Mouse (Mus musculus): ENCODE measurements around the gene Ankrd55. TPM values are rescaled to one million over a fixed set of nuclear protein-coding genes. Genes with fewer than 3 reads are reported as not detected.

Gene Ankrd55
- total and polyA plus RNA-seq, 2 experiments, result 0.09 to 0.10 TPM

- no peaks in the 10 kb centered on the region for H3K27me3 ChIP-seq (ENCODE audit: control insufficient read depth, insufficient read depth, low read length)
- peaks cover 10% of the 10 kb centered on the region for H3K4me1 ChIP-seq (ENCODE audit: control insufficient read depth, insufficient read depth, low read length)
- no peaks in the 10 kb centered on the region for H3K36me3 ChIP-seq (ENCODE audit: control insufficient read depth, insufficient read depth, low read length)
- H3K9ac ChIP-seq (ENCODE audit: low read depth, low read length), result no peak overlapping the region
- no peaks in the 10 kb centered on the region for H3K79me2 ChIP-seq (ENCODE audit: control insufficient read depth, insufficient read depth, low read length)
- no peak for TF ChIP-seq CTCF (IDR thresholded peaks at IDR 0.05; ENCODE audit: low read depth, low read length)
- no peak overlapping the region for H3K27ac ChIP-seq (replicated peaks; ENCODE audit: insufficient read depth, low read depth, low read length)
- H3K4me3 ChIP-seq (ENCODE audit: insufficient read depth, low read depth, low read length), result no peak overlapping the region
- 89% methylated on average over 5 of the region's 5 CpGs for WGBS
- DNase-seq (ENCODE audit: extremely low read depth, low read depth, low spot score), result no peak
Measured at GRCm38 (mm10) chr13:112326977-112327376, 38.7 kb downstream of the Ankrd55 start.

DNA sequence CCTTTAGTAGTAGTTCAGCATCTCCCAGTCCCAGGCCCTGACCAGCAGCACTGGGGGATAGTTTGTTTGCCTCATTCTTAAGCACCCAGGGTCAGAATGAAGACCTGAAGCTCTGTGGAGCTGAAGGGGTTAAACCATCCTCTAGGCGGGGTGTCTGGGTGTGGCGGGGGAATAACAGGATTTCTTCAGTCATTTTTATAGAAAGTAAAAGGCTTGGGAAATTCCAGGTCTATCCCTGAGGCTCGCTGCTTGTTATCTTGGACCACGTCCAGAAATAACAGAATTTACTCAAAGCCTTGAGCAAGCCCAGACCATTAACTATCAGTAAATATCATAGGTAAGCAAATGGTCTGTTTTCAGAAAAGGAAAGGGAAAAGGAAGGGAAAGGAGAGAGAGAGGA lies 39.3 kb downstream of the Ankrd55 start:
- Histone ChIP-seq H3K36me3 (ENCODE audit: control insufficient read depth, insufficient read depth, low read length) (no peaks in the 10 kb centered on the region), H3K27ac (replicated peaks; ENCODE audit: insufficient read depth, low read depth, low read length) (no peak overlapping the region), H3K4me3 (ENCODE audit: insufficient read depth, low read depth, low read length) (no peak overlapping the region), H3K27me3 (ENCODE audit: control insufficient read depth, insufficient read depth, low read length) (no peaks in the 10 kb centered on the region), H3K9ac (ENCODE audit: low read depth, low read length) (no peak overlapping the region), H3K79me2 (ENCODE audit: control insufficient read depth, insufficient read depth, low read length) (no peaks in the 10 kb centered on the region), H3K4me1 (ENCODE audit: control insufficient read depth, insufficient read depth, low read length) (peaks cover 10% of the 10 kb centered on the region)
- 6% methylated on average over 4 of the region's 4 CpGs for WGBS
- no peak for TF ChIP-seq CTCF (IDR thresholded peaks at IDR 0.05; ENCODE audit: low read depth, low read length)
- TF ChIP-seq POLR2A (IDR thresholded peaks at IDR 0.05; ENCODE audit: extremely low read depth, insufficient read depth, low read length), result no peak
- DNase-seq (ENCODE audit: extremely low read depth, low read depth, low spot score), result peak; percentile 62

GRCm38 (mm10) chr13:112330257-112330656 lies 42.0 kb downstream of the Ankrd55 start:
- H3K4me1 ChIP-seq (ENCODE audit: control insufficient read depth, insufficient read depth, low read length), result peaks cover 12% of the 10 kb centered on the region
- no peak overlapping the region for H3K4me3 ChIP-seq (ENCODE audit: insufficient read depth, low read depth, low read length)
- 98% methylated on average over 6 of the region's 6 CpGs for WGBS
- DNase-seq (ENCODE audit: extremely low read depth, low read depth, low spot score), result no peak
- no peaks in the 10 kb centered on the region for H3K36me3 ChIP-seq (ENCODE audit: control insufficient read depth, insufficient read depth, low read length)
- TF ChIP-seq CTCF (IDR thresholded peaks at IDR 0.05; ENCODE audit: low read depth, low read length), result no peak
- TF ChIP-seq POLR2A (IDR thresholded peaks at IDR 0.05; ENCODE audit: extremely low read depth, insufficient read depth, low read length), result no peak
- no peak overlapping the region for H3K27ac ChIP-seq (replicated peaks; ENCODE audit: insufficient read depth, low read depth, low read length)
- H3K79me2 ChIP-seq (ENCODE audit: control insufficient read depth, insufficient read depth, low read length), result no peaks in the 10 kb centered on the region
- H3K27me3 ChIP-seq (ENCODE audit: control insufficient read depth, insufficient read depth, low read length), result no peaks in the 10 kb centered on the region
- H3K9ac ChIP-seq (ENCODE audit: low read depth, low read length), result no peak overlapping the region

- TF ChIP-seq POLR2A (IDR thresholded peaks at IDR 0.05; ENCODE audit: extremely low read depth, insufficient read depth, low read length) (no peak), CTCF (IDR thresholded peaks at IDR 0.05; ENCODE audit: low read depth, low read length) (no peak)
Measured at GRCm38 (mm10) chr13:112330919-112331681, 42.8 kb downstream of the Ankrd55 start.

GRCm38 (mm10) chr13:112331682-112332061 lies 43.4 kb downstream of the Ankrd55 start:
- TF ChIP-seq CTCF (IDR thresholded peaks at IDR 0.05; ENCODE audit: low read depth, low read length), result no peak
- TF ChIP-seq POLR2A (IDR thresholded peaks at IDR 0.05; ENCODE audit: extremely low read depth, insufficient read depth, low read length), result no peak
- peak overlapping the region; percentile 56 for H3K27ac ChIP-seq (replicated peaks; ENCODE audit: insufficient read depth, low read depth, low read length)

More at GRCm38 (mm10) chr13:112330919-112331681, 42.8 kb downstream of the Ankrd55 start:
- Histone ChIP-seq H3K79me2 (ENCODE audit: control insufficient read depth, insufficient read depth, low read length) (no peaks in the 10 kb centered on the region), H3K9ac (ENCODE audit: low read depth, low read length) (peak overlapping the region; percentile 69), H3K36me3 (ENCODE audit: control insufficient read depth, insufficient read depth, low read length) (no peaks in the 10 kb centered on the region), H3K27ac (replicated peaks; ENCODE audit: insufficient read depth, low read depth, low read length) (peak overlapping the region; percentile 56), H3K4me3 (ENCODE audit: insufficient read depth, low read depth, low read length) (no peak overlapping the region), H3K27me3 (ENCODE audit: control insufficient read depth, insufficient read depth, low read length) (no peaks in the 10 kb centered on the region), H3K4me1 (ENCODE audit: control insufficient read depth, insufficient read depth, low read length) (peaks cover 17% of the 10 kb centered on the region)
- DNase-seq (ENCODE audit: extremely low read depth, low read depth, low spot score), result peak; percentile 80
- WGBS, result 37% methylated on average over 8 of the region's 8 CpGs

GRCm38 (mm10) chr13:112335531-112335930 lies 47.3 kb downstream of the Ankrd55 start:
- Histone ChIP-seq H3K27me3 (ENCODE audit: control insufficient read depth, insufficient read depth, low read length) (no peaks in the 10 kb centered on the region), H3K4me3 (ENCODE audit: insufficient read depth, low read depth, low read length) (no peak overlapping the region), H3K79me2 (ENCODE audit: control insufficient read depth, insufficient read depth, low read length) (no peaks in the 10 kb centered on the region), H3K36me3 (ENCODE audit: control insufficient read depth, insufficient read depth, low read length) (no peaks in the 10 kb centered on the region), H3K9ac (ENCODE audit: low read depth, low read length) (no peak overlapping the region), H3K4me1 (ENCODE audit: control insufficient read depth, insufficient read depth, low read length) (peaks cover 16% of the 10 kb centered on the region), H3K27ac (replicated peaks; ENCODE audit: insufficient read depth, low read depth, low read length) (peak overlapping the region; percentile 73)
- TF ChIP-seq CTCF (IDR thresholded peaks at IDR 0.05; ENCODE audit: low read depth, low read length) (no peak), POLR2A (IDR thresholded peaks at IDR 0.05; ENCODE audit: extremely low read depth, insufficient read depth, low read length) (no peak)
- peak; percentile 96 for DNase-seq (ENCODE audit: extremely low read depth, low read depth, low spot score)
- WGBS, result 3% methylated on average over 3 of the region's 3 CpGs

More at GRCm38 (mm10) chr13:112331682-112332061, 43.4 kb downstream of the Ankrd55 start:
- no peak for DNase-seq (ENCODE audit: extremely low read depth, low read depth, low spot score)
- no peak overlapping the region for H3K4me3 ChIP-seq (ENCODE audit: insufficient read depth, low read depth, low read length)
- H3K9ac ChIP-seq (ENCODE audit: low read depth, low read length), result peak overlapping the region; percentile 69
- no peaks in the 10 kb centered on the region for H3K27me3 ChIP-seq (ENCODE audit: control insufficient read depth, insufficient read depth, low read length)
- 68% methylated on average over 1 of the region's 1 CpGs for WGBS
- H3K4me1 ChIP-seq (ENCODE audit: control insufficient read depth, insufficient read depth, low read length), result peaks cover 19% of the 10 kb centered on the region
- H3K79me2 ChIP-seq (ENCODE audit: control insufficient read depth, insufficient read depth, low read length), result no peaks in the 10 kb centered on the region
- H3K36me3 ChIP-seq (ENCODE audit: control insufficient read depth, insufficient read depth, low read length), result no peaks in the 10 kb centered on the region
